Mouse (Mus musculus) liver, adult 2 months (tissue): ENCODE measurements around the gene Intu.

Experiments
- CTCF ChIP-seq: fragments of 200-500 bp; IDR thresholded peaks from 2 replicates; pipeline ENCODE4 v1.5.1; 2011; ENCODE audit warnings: low read depth, low read length, control low read depth
- POLR2A ChIP-seq: fragments of 200-500 bp; IDR thresholded peaks from 2 replicates; pipeline ENCODE4 v1.6.1; 2011; ENCODE audit warnings: low read length, control low read depth; ENCODE audit not compliant: insufficient read depth; ENCODE audit errors: extremely low read depth

GRCm38 (mm10) chr3:40744836-40745660, 214.0 kb downstream of the Intu start:
- TF ChIP-seq CTCF (no peak), POLR2A (peak; percentile 67)
